Mouse (Mus musculus): ENCODE data around the gene Amfr. TPM values are rescaled to one million over a fixed set of nuclear protein-coding genes. Genes with fewer than 3 reads are reported as not detected.

Gene Amfr
- polyA plus RNA-seq, 1 experiment: 71.0 TPM

- Histone ChIP-seq H3K4me3 (ENCODE audit: insufficient read depth, poor library complexity, severe bottlenecking) (no peak overlapping the region), H3ac (ENCODE audit: control insufficient read depth, insufficient read length, low read depth) (no peak overlapping the region), H3K79me2 (ENCODE audit: control insufficient read depth, insufficient read depth) (no peaks in the 10 kb centered on the region), H3K79me3 (ENCODE audit: low read depth) (no peaks in the 10 kb centered on the region), H3K36me3 (ENCODE audit: control insufficient read depth, insufficient read depth) (no peaks in the 10 kb centered on the region), H3K27me3 (ENCODE audit: control insufficient read depth, insufficient read depth, insufficient read length) (no peaks in the 10 kb centered on the region)
- TF ChIP-seq MYOD1 (IDR thresholded peaks at IDR 0.05; ENCODE audit: control insufficient read depth, insufficient read length, low read depth) (no peak), FOSL1 (IDR thresholded peaks at IDR 0.05; ENCODE audit: insufficient read depth, low read length, poor library complexity, severe bottlenecking) (no peak), USF1 (IDR thresholded peaks at IDR 0.05; ENCODE audit: low read depth) (no peak)
Measured at GRCm38 (mm10) chr8:93923897-93924334, 88.7 kb downstream of the Amfr start.

Small RNA genes lying within 50 kb of the gene (microRNA-seq; reads per million reads assigned to microRNA genes)
- not detected for gene Gm24159 (ENCODE audit: borderline microRNAs expressed)

Other genes starting within 250 kb of the Amfr start
- gene Gnao1, start 202.9 kb downstream of the Amfr start, polyA plus RNA-seq (2012; fragmentation: generic; extraction: Trizol): 20.5 TPM
- gene Nudt21, start 24.2 kb upstream of the Amfr start, polyA plus RNA-seq (2012; fragmentation: generic; extraction: Trizol): 112 TPM
- 9.7 TPM for gene Ogfod1, start 24.4 kb upstream of the Amfr start, polyA plus RNA-seq (2012; fragmentation: generic; extraction: Trizol)
- 5.9 TPM for gene Bbs2, start 86.1 kb upstream of the Amfr start, polyA plus RNA-seq (2012; fragmentation: generic; extraction: Trizol)
- 0.26 TPM for gene Mt4, start 124.4 kb upstream of the Amfr start, polyA plus RNA-seq (2012; fragmentation: generic; extraction: Trizol)
- gene Mt3, start 139.8 kb upstream of the Amfr start, polyA plus RNA-seq (2012; fragmentation: generic; extraction: Trizol): not detected
- 338 TPM for gene Mt2, start 159.8 kb upstream of the Amfr start, polyA plus RNA-seq (2012; fragmentation: generic; extraction: Trizol)
- 963 TPM for gene Mt1, start 166.2 kb upstream of the Amfr start, polyA plus RNA-seq (2012; fragmentation: generic; extraction: Trizol)
- gene Nup93, start 201.7 kb upstream of the Amfr start, polyA plus RNA-seq (2012; fragmentation: generic; extraction: Trizol): 58.7 TPM